Mouse (Mus musculus) CH12.LX (cell line): ENCODE measurements around the gene Vrk3.
A peak's percentile ranks its signal among the peaks of the same experiment; 100 is the strongest.

Experiments
- CHD1 ChIP-seq: IDR thresholded peaks from 2 replicates; pipeline ENCODE4 v1.6.1; 2012; ENCODE audit warnings: low read depth, low read length, improper control_type of control experiment, inconsistent platforms
- CTCF ChIP-seq, 2 experiments: IDR thresholded peaks in 1 of 2; conservative IDR thresholded peaks in 1 of 2; 2 replicates each; pipeline ENCODE4 v1.5.1; 2011 to 2012; ENCODE audit warnings: low read depth in 2 of 2, low read length in 2 of 2, improper control_type of control experiment in 1 of 2, inconsistent platforms in 1 of 2, mild to moderate bottlenecking in 1 of 2, moderate library complexity in 1 of 2
- ELF1 ChIP-seq: IDR thresholded peaks from 2 replicates; pipeline ENCODE4 v1.6.1; 2014; ENCODE audit warnings: low read depth, mild to moderate bottlenecking, inconsistent platforms, low read length, improper control_type of control experiment
- MAZ ChIP-seq: IDR thresholded peaks from 2 replicates; pipeline ENCODE4 v1.6.1; 2012; ENCODE audit warnings: low read depth, mild to moderate bottlenecking, inconsistent platforms, low read length, improper control_type of control experiment, moderate library complexity
- MEF2A ChIP-seq: IDR thresholded peaks from 2 replicates; pipeline ENCODE4 v1.6.1; 2014; ENCODE audit warnings: low read depth, mild to moderate bottlenecking, inconsistent platforms, low read length, improper control_type of control experiment, borderline replicate concordance
- POLR2A ChIP-seq: IDR thresholded peaks from 2 replicates; pipeline ENCODE4 v1.6.1; 2011; ENCODE audit warnings: low read depth, mild to moderate bottlenecking, improper control_type of control experiment, low read length
- RCOR1 ChIP-seq: conservative IDR thresholded peaks from 2 replicates; pipeline ENCODE4 v1.6.1; 2012; ENCODE audit warnings: low read depth, mild to moderate bottlenecking, inconsistent platforms, low read length, improper control_type of control experiment
- TCF12 ChIP-seq: IDR thresholded peaks from 2 replicates; pipeline ENCODE4 v1.6.1; 2014; ENCODE audit warnings: low read depth, mild to moderate bottlenecking, inconsistent platforms, low read length, improper control_type of control experiment
- ZC3H11A ChIP-seq: IDR thresholded peaks from 2 replicates; pipeline ENCODE4 v1.6.1; 2012; ENCODE audit warnings: low read depth, mild to moderate bottlenecking, inconsistent platforms, low read length, improper control_type of control experiment

- no peak for TF ChIP-seq RCOR1
- no peak for TF ChIP-seq CTCF (conservative IDR thresholded peaks at IDR 0.05 in 1 of 2, IDR thresholded peaks at IDR 0.05 in 1 of 2; ENCODE audit: low read depth in 2 of 2, low read length in 2 of 2)
- TF ChIP-seq CHD1: no peak
- peak; percentile 18; the same call in 1 of the 2 replicates for TF ChIP-seq POLR2A
- TF ChIP-seq MAZ: no peak
- no peak for TF ChIP-seq ZC3H11A
- TF ChIP-seq TCF12: no peak
- no peak for TF ChIP-seq MEF2A
- TF ChIP-seq ELF1: no peak
These were observed 78.6 kb downstream of the Vrk3 start for GRCm38 (mm10) chr7:44826771-44827170.
